Mouse (Mus musculus) stomach, postnatal 0 days (tissue): ENCODE measurements around the gene Meis1. TPM values are rescaled to one million over a fixed set of nuclear protein-coding genes. Genes with fewer than 3 reads are reported as not detected.

Experiments used
- ATAC-seq: fragments of 200-750 bp; cut with Nextera tagmentation; 2 replicates; pipeline ENCODE4 v1.8.0; 2017; ENCODE audit not compliant: low FRiP score, low TSS enrichment
- DNase-seq: peaks from one replicate; pipeline ENCODE4 v3.0.0-alpha.2; 2016; ENCODE audit warnings: low spot score
- H3K27ac ChIP-seq: fragments of 300-500 bp; sonication (generic); replicated peaks from 2 replicates; pipeline ENCODE4 v1.5.1; 2014; ENCODE audit warnings: mild to moderate bottlenecking, control low read depth
- H3K27me3 ChIP-seq: fragments of 300-500 bp; sonication (generic); 2 replicates; pipeline ENCODE4 v1.6.1; 2014; ENCODE audit warnings: low read length; ENCODE audit not compliant: control insufficient read depth, insufficient read depth
- H3K36me3 ChIP-seq: fragments of 300-500 bp; sonication (generic); 2 replicates; pipeline ENCODE4 v1.6.1; 2014; ENCODE audit warnings: low read length, mixed read lengths; ENCODE audit not compliant: control insufficient read depth, insufficient read depth
- H3K4me1 ChIP-seq: fragments of 300-500 bp; sonication (generic); replicated peaks from 2 replicates; pipeline ENCODE4 v1.6.1; 2014; ENCODE audit warnings: antibody characterized with exemption; ENCODE audit not compliant: control insufficient read depth, insufficient read depth
- H3K4me2 ChIP-seq: fragments of 300-500 bp; sonication (generic); replicated peaks from 2 replicates; pipeline ENCODE4 v1.6.1; 2014; ENCODE audit warnings: low read depth, mild to moderate bottlenecking, control low read depth, moderate library complexity
- H3K4me3 ChIP-seq: fragments of 300-500 bp; sonication (generic); 2 replicates; pipeline ENCODE4 v1.5.1; 2014; ENCODE audit warnings: low read depth, low read length, control low read depth
- H3K9ac ChIP-seq: fragments of 300-500 bp; sonication (generic); 2 replicates; pipeline ENCODE4 v1.6.1; 2014; ENCODE audit warnings: mild to moderate bottlenecking, low read length, control low read depth, mixed read lengths
- H3K9me3 ChIP-seq: fragments of 300-500 bp; sonication (generic); 2 replicates; pipeline ENCODE4 v1.6.1; 2016; ENCODE audit warnings: low read length; ENCODE audit not compliant: control insufficient read depth
- CTCF ChIP-seq: IDR thresholded peaks from 2 replicates; pipeline ENCODE4 v1.5.1; 2016; ENCODE audit warnings: antibody characterized with exemption, low read depth, mild to moderate bottlenecking, moderate library complexity
- EP300 ChIP-seq: optimal IDR thresholded peaks from 2 replicates; pipeline ENCODE3; 2016; ENCODE audit warnings: antibody characterized with exemption
- WGBS: fragments of 180-500 bp; shearing (Covaris S2); extraction: QIAGEN DNeasy Blood & Tissue Kit; methylation state at CpG from one replicate; pipeline ENCODE4 v1.1.7; 2014; 5-methylcytosine and 5-hydroxymethylcytosine counted together
- polyA plus RNA-seq: library from polyadenylated mRNA; unstranded; fragments of >200 nt; fragmentation: Nextera tagmentation; extraction: Ambion mirVana; gene quantifications from 2 replicates; pipeline ENCODE4 v1.2.1, GENCODE M21; 2015

Meis1 gene
- polyA plus RNA-seq, 1 experiment from 2014 or later = 48.5 TPM

GRCm38 (mm10) chr11:18897250-18897649 lies 121.5 kb downstream of the Meis1 start:
- Histone ChIP-seq H3K4me1 (peaks cover 5% of the 10 kb centered on the region), H3K27ac (peak overlapping the region; percentile 73), H3K9ac (no peak overlapping the region), H3K4me2 (no peak overlapping the region), H3K4me3 (no peak overlapping the region), H3K27me3 (no peaks in the 10 kb centered on the region), H3K9me3 (no peaks in the 10 kb centered on the region), H3K36me3 (no peaks in the 10 kb centered on the region)
- DNase-seq (no peak), ATAC-seq (no peak)
- WGBS = 34% methylated on average over 2 of the region's 2 CpGs
- TF ChIP-seq CTCF (no peak), EP300 (no peak)

GRCm38 (mm10) chr11:18892470-18892869 lies 126.3 kb downstream of the Meis1 start:
- DNase-seq = no peak
- H3K9me3 ChIP-seq = no peaks in the 10 kb centered on the region
- no peak for TF ChIP-seq CTCF
- no peak for TF ChIP-seq EP300
- no peak; the same call in 1 of the 2 replicates for ATAC-seq
- no peaks in the 10 kb centered on the region; the same call in 1 of the 2 replicates for H3K4me1 ChIP-seq
- no peak overlapping the region for H3K4me2 ChIP-seq
- no peak overlapping the region for H3K4me3 ChIP-seq
- no peaks in the 10 kb centered on the region for H3K36me3 ChIP-seq
- no peaks in the 10 kb centered on the region for H3K27me3 ChIP-seq
- no peak overlapping the region for H3K27ac ChIP-seq
- 28% methylated on average over 2 of the region's 2 CpGs for WGBS
- H3K9ac ChIP-seq = no peak overlapping the region

- Histone ChIP-seq H3K27me3 (no peaks in the 10 kb centered on the region), H3K4me3 (no peak overlapping the region), H3K27ac (no peak overlapping the region), H3K36me3 (no peaks in the 10 kb centered on the region), H3K9ac (no peak overlapping the region), H3K4me2 (no peak overlapping the region), H3K9me3 (no peaks in the 10 kb centered on the region), H3K4me1 (no peaks in the 10 kb centered on the region)
- TF ChIP-seq CTCF = no peak
- no peak for TF ChIP-seq EP300
- 15% methylated on average over 5 of the region's 5 CpGs for WGBS
- DNase-seq = no peak
- no peak for ATAC-seq
Observed at GRCm38 (mm10) chr11:18889139-18889538, 129.6 kb downstream of the Meis1 start.

GRCm38 (mm10) chr11:18888651-18889050 lies 130.1 kb downstream of the Meis1 start:
- H3K4me2 ChIP-seq = no peak overlapping the region
- no peak overlapping the region for H3K27ac ChIP-seq
- no peaks in the 10 kb centered on the region for H3K27me3 ChIP-seq
- H3K4me1 ChIP-seq = no peaks in the 10 kb centered on the region
- ATAC-seq = no peak
- H3K9me3 ChIP-seq = no peaks in the 10 kb centered on the region
- H3K36me3 ChIP-seq = no peaks in the 10 kb centered on the region
- TF ChIP-seq CTCF = no peak
- no peak for TF ChIP-seq EP300
- no peak for DNase-seq
- no peak overlapping the region for H3K4me3 ChIP-seq
- WGBS = 58% methylated on average over 1 of the region's 1 CpGs
- H3K9ac ChIP-seq = no peak overlapping the region

- TF ChIP-seq CTCF (no peak), EP300 (no peak)
- no peaks in the 10 kb centered on the region for H3K9me3 ChIP-seq
- DNase-seq = peak; percentile 35
- H3K9ac ChIP-seq = 0 out of 2 replicates have a peak overlapping the region, but pooled peaks have one; percentile 13
- peak; percentile 79 for ATAC-seq
- H3K4me1 ChIP-seq = no peaks in the 10 kb centered on the region
- H3K4me2 ChIP-seq = peak overlapping the region; percentile 3; the same call in 1 of the 2 replicates
- 21% methylated on average over 9 of the region's 9 CpGs for WGBS
- no peaks in the 10 kb centered on the region for H3K27me3 ChIP-seq
- H3K27ac ChIP-seq = peak overlapping the region; percentile 78
- H3K4me3 ChIP-seq = no peak overlapping the region
- no peaks in the 10 kb centered on the region for H3K36me3 ChIP-seq
Observed at GRCm38 (mm10) chr11:18885729-18886325, 133.0 kb downstream of the Meis1 start.

GRCm38 (mm10) chr11:18885036-18885728 lies 133.6 kb downstream of the Meis1 start:
- Histone ChIP-seq H3K9me3 (no peaks in the 10 kb centered on the region), H3K4me2 (0 out of 2 replicates have a peak overlapping the region, but pooled peaks have one; percentile 3), H3K9ac (0 out of 2 replicates have a peak overlapping the region, but pooled peaks have one; percentile 13), H3K4me3 (no peak overlapping the region), H3K27ac (peak overlapping the region; percentile 78), H3K4me1 (no peaks in the 10 kb centered on the region), H3K27me3 (no peaks in the 10 kb centered on the region), H3K36me3 (no peaks in the 10 kb centered on the region)
- WGBS = 28% methylated on average over 6 of the region's 6 CpGs
- no peak for TF ChIP-seq EP300
- no peak for TF ChIP-seq CTCF
- ATAC-seq (peak; percentile 38), DNase-seq (no peak)
